Mouse (Mus musculus) common myeloid progenitor, adult 5-6 weeks (primary cell): Measurements from ENCODE around the gene Dgcr8. TPM values are rescaled to one million over a fixed set of nuclear protein-coding genes. Genes with fewer than 3 reads are reported as not detected.

ENCODE experiments used
- ATAC-seq: replicated peaks from 2 replicates; pipeline ENCODE4 v1.8.0; 2016; ENCODE audit warnings: low read depth, mild to moderate bottlenecking, moderate TSS enrichment, inconsistent platforms; ENCODE audit not compliant: poor library complexity, severe bottlenecking
- total RNA-seq: library from RNA; stranded (forward); fragments of 200-1000, 187-1606 nt; gene quantifications from 2 replicates; pipeline ENCODE4 v1.2.3, GENCODE M21; 2017

Gene Dgcr8
- total RNA-seq, 1 experiment from 2014 or later, result 60.6 TPM

- ATAC-seq, result no peak
Measured at GRCm38 (mm10) chr16:18250828-18251790, 37.9 kb downstream of the Dgcr8 start.

DNA sequence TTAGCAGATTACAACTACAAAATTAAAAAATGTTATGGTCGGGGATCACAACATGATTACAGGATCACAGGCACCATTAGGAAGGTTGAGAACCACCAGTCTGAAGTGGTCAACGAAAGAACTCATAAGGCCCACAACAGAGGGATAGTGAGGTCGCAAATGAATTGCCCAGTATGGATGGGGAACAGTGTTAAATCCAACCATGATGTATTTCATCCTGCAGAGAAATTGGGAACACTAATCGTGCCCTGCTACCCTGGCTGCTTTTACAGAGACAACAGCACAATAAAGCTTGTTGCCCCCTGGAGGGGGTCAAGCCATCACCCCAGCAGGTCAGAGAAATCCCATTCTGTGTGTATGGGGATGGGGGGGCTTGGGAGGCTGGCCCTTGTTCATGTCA lies 38.8 kb downstream of the Dgcr8 start:
- ATAC-seq, result no peak

GRCm38 (mm10) chr16:18249364-18249967 lies 39.6 kb downstream of the Dgcr8 start:
- peak; percentile 69 for ATAC-seq

DNA sequence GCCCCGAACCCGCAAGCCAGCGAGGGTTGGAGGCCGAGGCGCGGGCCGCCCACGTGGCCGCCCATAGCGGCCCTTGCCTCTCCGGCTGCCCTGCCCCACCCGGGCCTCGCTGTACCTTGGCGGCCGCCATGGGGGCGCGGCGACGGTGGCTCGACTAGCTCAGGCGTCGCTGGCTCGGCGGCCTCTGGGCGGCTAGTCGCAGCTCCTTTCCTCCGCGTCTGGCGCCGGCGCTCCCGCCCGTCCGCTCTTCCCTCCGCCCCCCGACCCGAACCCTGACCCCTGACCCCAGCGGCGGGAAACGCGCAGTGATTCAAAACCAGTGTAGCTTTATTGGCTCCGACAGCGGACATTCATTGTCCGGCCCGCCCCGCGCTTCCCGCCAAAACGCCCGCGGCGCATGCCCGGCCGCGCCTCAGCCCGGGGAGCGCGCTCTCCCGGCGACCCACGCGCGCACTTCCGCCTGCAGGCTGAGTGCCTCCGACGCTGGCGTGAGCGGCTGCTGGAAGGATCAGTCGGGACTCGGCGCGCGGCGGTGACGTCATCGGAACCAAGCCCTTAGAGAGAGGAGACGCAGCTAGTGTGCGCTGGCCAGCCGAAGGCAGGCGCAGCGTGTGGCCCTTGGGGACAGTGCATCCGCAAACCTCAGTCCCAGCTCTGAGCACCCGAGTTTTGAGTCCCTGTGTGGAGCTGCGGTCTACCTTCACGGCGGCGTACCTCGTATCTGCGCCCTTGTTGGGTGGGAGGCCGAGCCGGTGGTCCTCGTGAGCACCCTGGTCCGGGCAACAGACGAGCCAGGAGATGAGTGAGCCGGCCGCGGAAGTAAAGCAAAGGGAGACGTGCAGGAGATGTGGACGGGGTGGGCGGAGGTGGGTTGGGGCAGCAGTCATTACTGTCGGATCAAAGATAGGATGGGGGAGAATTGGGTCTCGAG lies 40.3 kb downstream of the Dgcr8 start, which contains the start of the genes Trmt2a and Ranbp1:
Gene Trmt2a, plus strand, starts transcription at position 247 of the 931 bp plus-strand sequence.
Gene Ranbp1, minus strand, starts transcription at position 300 of the 931 bp plus-strand sequence.
- ATAC-seq, result peak; percentile 79

DNA sequence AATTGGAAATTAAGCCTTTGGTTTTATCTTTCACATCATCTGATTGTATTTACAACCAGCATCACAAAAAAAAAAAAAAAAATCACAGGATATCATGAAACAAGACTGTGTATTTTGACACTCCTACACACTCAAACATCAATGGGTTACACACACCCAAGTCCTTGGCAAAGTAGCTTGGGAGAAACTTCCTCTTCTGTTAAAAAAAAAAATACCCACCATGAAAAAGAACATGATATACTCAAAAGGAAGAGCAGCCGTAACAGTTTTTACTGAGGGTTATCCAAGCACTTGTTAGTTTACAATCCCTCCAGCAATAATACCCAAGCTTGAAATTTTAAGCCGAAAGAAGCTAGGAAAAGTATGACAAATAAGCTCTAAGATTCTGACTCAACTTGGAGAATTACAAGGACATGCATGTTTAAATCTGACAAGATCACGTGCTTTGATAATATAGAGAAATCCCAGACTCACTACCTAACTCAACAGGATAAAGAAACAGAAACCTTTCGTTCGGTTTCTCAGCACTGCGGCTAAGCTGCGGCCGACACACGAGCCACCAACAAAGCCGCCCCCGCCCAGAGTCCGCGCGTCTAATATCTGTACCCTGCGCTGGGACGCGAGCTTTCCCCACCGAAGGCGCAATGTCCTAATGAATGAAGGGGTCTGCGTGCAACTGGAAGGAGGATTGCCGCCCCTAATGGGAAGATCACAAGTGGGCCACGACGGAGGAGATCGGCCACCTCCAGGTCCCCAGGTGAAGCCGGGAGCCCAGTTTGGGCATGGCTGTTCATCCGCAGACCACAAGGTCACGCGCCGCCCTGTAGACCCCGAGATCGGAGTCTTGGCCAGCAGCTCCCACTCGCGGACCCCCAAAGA lies 41.3 kb downstream of the Dgcr8 start:
- no peak for ATAC-seq

- ATAC-seq, result no peak
Measured at GRCm38 (mm10) chr16:18241581-18241980, 47.5 kb downstream of the Dgcr8 start.

DNA sequence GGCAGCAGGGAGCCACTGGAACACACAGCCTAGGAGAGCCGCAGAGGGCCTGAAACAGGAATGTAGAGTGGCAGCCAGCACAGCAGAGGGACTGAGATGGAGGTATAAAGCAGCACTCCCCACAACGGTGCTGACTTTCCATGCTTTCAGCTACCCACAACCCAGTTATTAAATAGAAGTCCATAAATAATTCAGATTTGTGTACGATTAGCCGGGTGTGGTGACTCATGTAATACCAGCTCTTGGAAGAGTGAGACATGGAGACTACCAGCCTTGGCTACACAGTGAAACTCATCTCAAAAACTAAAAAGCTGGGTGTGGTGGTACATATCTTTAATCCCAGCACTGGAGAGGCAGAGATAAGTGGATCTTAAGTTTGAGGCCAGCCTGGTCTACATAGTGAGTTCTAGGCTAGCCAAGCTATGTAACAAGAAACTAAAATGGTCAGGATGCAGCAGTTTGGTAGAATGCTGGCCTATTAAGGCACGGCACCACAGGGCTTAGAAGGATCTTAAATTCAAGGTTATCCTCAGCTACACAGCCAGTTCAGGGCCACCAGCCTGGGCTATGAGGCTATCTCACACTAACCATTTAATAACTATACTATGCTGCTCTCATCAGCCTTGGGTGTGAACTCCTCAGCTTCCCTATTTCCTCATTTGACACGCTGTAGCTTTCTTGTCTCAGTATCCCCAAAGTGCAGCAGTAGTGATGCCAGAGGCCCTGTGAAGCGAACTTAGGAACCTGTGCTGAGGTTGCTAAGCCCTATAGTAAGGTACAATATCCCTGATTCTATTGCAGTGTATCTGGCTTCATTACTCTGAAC lies 52.2 kb downstream of the Dgcr8 start:
- no peak for ATAC-seq

DNA sequence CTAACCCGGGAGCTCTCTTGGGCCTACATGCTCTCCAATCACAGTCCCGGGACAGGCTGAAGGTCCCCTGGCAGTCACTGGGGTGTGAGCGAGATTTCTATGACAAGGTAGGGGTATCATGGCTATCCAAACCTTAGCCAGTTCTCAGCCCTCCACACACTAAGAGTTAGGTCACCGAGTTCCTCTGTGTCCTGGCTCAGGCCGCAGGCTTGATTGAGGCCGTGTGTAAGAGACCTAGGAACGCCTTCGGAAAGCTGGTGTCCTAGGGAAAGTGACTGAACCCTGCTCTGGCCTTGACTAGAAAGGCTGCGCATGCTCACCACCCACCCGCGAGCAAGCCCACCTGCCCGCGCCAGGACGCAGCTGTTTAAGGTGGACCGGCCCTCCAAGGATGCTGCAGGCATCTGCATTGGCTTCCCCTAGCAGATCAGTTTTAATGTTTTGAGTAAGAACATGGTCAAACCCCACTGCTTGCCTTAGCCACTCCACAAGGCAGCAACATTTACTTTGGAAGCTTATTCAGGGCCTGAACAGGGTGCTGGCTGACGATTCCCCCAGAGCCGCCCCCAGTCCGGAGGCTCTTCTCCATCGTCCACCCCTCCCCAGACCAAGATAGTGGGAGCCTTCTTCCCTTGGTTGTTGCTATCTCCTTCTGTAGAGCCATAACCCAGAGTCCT lies 53.5 kb downstream of the Dgcr8 start:
- ATAC-seq, result peak; percentile 30

GRCm38 (mm10) chr16:18234671-18235388 lies 54.2 kb downstream of the Dgcr8 start, which contains the start of gene Zdhhc8:
Gene Zdhhc8, minus strand, starts transcription at chr16:18235136.
- ATAC-seq, result peak; percentile 45

GRCm38 (mm10) chr16:18233919-18234670 lies 55.0 kb downstream of the Dgcr8 start:
- 0 out of 2 replicates have a peak, but pooled peaks have one; percentile 22 for ATAC-seq

- 0 out of 2 replicates have a peak, but pooled peaks have one; percentile 23 for ATAC-seq
Measured at GRCm38 (mm10) chr16:18233451-18233850, 55.6 kb downstream of the Dgcr8 start.

DNA sequence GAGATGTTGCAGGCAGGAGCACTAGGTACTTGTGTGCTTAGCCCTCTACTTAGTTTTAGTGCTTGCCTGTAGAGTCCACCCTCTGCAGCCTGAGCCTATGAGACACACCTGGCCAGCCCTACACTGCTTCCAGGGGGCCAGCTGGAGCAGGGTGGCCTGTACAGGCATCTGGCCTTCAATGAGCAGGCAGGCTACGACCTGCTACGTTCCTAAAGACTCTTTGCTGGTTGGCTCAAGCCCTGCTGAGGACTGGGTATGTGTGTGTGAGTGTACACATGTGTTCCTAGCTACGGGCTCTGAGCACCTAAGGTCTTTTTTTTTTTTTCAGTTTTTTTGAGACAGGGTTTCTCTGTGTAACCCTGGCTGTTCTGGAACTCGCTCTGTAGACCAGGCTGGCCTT lies 57.6 kb downstream of the Dgcr8 start:
- ATAC-seq, result no peak

GRCm38 (mm10) chr16:18231047-18231446 lies 58.0 kb downstream of the Dgcr8 start:
- ATAC-seq, result no peak

DNA sequence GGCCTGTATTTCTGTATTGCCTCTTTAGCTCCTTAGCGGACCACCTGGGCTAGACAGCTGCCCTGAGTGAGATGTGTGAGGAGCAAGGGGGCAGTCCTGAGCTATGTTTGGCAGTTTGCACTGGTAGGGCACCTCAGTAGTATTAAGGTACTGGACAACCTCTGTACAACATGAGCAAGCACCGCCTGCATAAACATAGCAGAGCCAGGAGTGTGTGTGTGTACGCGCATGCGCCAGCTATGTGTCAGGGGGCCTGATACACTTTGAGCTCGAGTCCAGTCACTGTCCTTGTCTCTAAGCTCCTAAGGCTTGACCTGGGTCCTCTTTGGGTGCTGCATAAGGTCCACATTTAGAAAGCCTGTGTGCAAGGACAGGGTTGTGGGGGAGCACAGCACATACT lies 58.4 kb downstream of the Dgcr8 start:
- no peak for ATAC-seq

GRCm38 (mm10) chr16:18229622-18230021 lies 59.4 kb downstream of the Dgcr8 start:
- peak; percentile 15; the same call in 1 of the 2 replicates for ATAC-seq

DNA sequence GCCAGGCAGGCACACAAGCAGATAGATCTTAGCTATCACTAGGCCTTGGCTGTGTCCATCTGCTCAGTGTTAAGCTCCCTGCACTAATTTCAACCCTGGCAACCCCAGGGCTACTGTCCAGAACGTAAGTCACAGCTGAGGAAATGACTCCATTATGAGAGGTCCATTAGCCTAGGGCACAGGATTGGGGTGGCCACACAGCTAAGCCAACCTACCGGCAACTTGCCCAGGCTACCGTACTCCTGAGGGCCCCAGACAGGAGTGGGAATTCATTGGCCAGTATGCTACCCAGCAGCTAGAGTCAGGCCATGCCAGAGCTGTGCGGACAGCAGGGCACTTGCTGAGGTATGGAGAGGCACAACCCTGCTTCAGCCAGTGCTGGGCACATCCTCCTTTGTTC lies 60.2 kb downstream of the Dgcr8 start:
- ATAC-seq, result no peak
